Mouse (Mus musculus): Measurements from ENCODE around the gene Ube2z. TPM values are rescaled to one million over a fixed set of nuclear protein-coding genes. Genes with fewer than 3 reads are reported as not detected.

Ube2z gene
- polyA plus RNA-seq, 1 experiment from 2014 or later: 42.0 TPM

DNA sequence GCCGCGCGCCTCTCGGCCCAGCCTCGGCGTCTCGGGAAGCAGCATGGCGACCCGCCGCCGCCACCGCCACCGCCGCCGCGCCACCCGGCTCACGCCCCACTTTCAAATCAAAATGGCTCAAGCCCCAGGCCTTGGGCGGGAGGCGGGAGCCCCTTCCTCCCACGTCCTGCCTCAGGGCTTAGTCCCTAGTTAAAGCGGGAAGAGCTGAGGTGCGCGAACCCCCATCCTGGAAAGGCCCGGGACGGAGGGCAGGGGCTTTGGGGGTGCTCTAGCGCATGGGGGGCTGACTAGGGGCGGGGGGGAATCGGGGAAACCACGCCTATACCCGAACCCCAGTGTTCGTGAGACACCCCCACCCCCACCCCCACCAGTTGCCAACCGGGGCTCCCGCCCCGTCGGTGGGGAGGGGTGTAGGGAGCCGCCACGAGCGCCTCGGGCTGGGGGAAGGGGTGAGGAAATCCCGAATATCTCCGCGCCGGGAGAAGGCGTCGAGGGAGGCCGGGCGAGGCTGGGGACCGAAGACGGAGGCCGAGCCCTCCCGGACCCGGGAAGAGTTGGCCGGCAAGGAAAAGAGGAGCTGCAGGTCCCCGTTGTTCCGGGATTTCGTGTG, 60.3 kb downstream of the Ube2z start:
- Histone ChIP-seq H3K4me3 (replicated peaks) (peak overlapping the region; percentile 92), H3K4me1 (peaks cover 49% of the 10 kb centered on the region), H3K4me2 (peak overlapping the region; percentile 99), H3K9me3 (replicated peaks) (no peaks in the 10 kb centered on the region), H3K9ac (peak overlapping the region; percentile 97), H3K36me3 (0 out of 2 replicates have a peak, but pooled peaks cover 3% of the 10 kb centered on the region), H3K27me3 (no peaks in the 10 kb centered on the region), H3K27ac (peak overlapping the region; percentile 96)
- ATAC-seq (replicated peaks; ENCODE audit: low FRiP score): peak; percentile 48; the same call in 1 of the 2 replicates
- WGBS: under 1% methylated on average over 57 of the region's 57 CpGs

DNA sequence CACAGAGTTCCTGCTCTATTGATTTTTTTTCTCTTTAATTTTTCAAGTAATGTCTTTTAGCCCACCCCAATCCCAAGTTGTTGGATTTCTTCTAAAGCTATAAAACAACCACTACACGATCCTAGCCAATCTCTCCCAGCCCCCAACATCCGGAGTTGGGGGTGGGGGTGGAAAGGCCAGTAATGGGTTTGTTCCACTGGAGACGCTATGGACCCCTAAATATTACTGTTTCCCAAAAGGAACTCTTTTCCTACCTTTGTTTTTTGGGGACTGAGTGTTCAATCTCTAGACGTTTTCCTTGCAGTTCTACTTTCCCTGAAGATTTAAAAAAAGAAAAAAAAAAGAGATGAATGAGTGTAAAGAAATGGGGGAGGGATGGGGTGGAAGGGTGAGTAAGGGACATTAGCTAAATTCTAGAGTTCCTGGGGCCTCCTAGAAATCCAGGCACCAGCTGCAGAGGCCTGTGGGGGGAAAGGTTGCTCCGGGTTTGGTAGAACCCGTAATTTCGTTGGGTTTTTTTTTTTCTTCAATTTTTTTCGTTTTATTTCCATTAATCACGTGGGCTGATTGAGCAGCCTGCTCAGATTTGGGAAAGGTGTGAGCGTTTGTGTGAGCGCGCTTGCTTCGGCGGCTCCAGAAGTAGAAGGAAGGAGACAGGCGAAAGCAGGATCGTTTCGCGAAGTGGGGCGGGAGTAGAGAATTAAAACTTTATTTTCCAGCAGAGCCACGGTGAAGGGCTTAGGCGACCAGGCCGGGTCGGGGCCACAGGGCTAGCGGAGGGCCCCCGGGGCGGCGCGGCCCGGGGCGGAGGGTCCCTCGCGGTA, 61.0 kb downstream of the Ube2z start:
- 0 out of 2 replicates have a peak, but pooled peaks have one; percentile 22 for ATAC-seq (replicated peaks; ENCODE audit: low FRiP score)
- 1% methylated on average over 32 of the region's 32 CpGs for WGBS

DNA sequence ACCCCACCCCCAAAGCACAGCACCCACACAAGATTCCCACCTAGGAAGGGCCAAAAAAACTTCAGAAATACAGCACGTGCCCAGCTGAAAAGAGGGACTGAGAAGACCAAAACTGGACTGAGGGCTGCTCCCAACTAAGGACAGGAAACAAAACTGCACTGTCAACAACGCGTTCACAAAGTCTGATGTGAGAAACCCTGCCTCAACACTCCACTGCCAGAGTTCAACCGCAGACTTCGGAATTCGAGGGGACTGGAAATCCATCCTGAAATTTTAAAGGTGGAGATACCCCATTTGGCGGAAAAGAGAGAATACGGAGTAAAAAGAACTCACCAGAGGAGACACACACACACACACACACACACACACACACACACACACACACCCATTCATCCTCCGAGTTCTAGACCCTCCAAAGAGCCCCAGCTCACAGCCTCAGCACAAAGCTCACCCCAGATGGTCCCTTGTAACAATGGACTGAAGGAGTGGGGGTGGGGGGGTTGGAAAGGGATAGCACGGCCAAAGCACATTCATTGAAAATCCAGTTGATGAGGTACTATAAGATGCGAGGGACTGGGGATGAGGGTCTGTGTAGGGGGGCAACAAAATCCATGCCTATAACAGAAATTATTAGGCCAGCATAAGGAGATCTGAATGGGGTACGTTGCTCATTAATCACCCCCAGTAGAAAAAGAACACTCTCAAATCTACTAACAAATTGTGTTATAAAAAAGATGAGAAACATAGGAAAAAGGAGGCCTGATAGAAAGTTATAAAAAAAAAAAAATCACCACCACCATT, 61.9 kb downstream of the Ube2z start:
- Histone ChIP-seq H3K4me3 (replicated peaks) (peak overlapping the region; percentile 92), H3K4me2 (peak overlapping the region; percentile 99), H3K36me3 (peaks cover 14% of the 10 kb centered on the region; the same call in 1 of the 2 replicates), H3K4me1 (peaks cover 59% of the 10 kb centered on the region), H3K27me3 (no peaks in the 10 kb centered on the region), H3K27ac (peak overlapping the region; percentile 96), H3K9me3 (replicated peaks) (no peaks in the 10 kb centered on the region), H3K9ac (peak overlapping the region; percentile 97)
- 3% methylated on average over 12 of the region's 12 CpGs for WGBS
- ATAC-seq (replicated peaks; ENCODE audit: low FRiP score): no peak

More for the DNA sequence above, 61.0 kb downstream of the Ube2z start:
- Histone ChIP-seq H3K9ac (peak overlapping the region; percentile 97), H3K27me3 (no peaks in the 10 kb centered on the region), H3K9me3 (replicated peaks) (no peaks in the 10 kb centered on the region), H3K4me3 (replicated peaks) (peak overlapping the region; percentile 92), H3K4me1 (peaks cover 54% of the 10 kb centered on the region), H3K27ac (peak overlapping the region; percentile 96), H3K36me3 (peaks cover 9% of the 10 kb centered on the region; the same call in 1 of the 2 replicates), H3K4me2 (peak overlapping the region; percentile 99)

Other genes starting within 250 kb of the Ube2z start
- gene Phospho1, start 240.9 kb downstream of the Ube2z start, polyA plus RNA-seq (2015; fragmentation: Nextera tagmentation; extraction: Ambion mirVana): 2.0 TPM in 1 of 2 replicates, not detected in the other
- gene Gngt2, start 228.2 kb downstream of the Ube2z start, polyA plus RNA-seq (2015; fragmentation: Nextera tagmentation; extraction: Ambion mirVana): 22.8 and 23.7 TPM in 2 replicates
- gene Abi3, start 222.9 kb downstream of the Ube2z start, polyA plus RNA-seq (2015; fragmentation: Nextera tagmentation; extraction: Ambion mirVana): 10.1 and 11.4 TPM in 2 replicates
- 1.4 TPM in 2 replicates for gene B4galnt2, start 150.5 kb downstream of the Ube2z start, polyA plus RNA-seq (2015; fragmentation: Nextera tagmentation; extraction: Ambion mirVana)
- gene Igf2bp1, start 59.4 kb downstream of the Ube2z start, polyA plus RNA-seq (2015; fragmentation: Nextera tagmentation; extraction: Ambion mirVana): 53.8 and 57.9 TPM in 2 replicates
- gene Gip, start 40.8 kb downstream of the Ube2z start, polyA plus RNA-seq (2015; fragmentation: Nextera tagmentation; extraction: Ambion mirVana): not detected in 2 replicates
- gene Snf8, start 30.5 kb downstream of the Ube2z start, polyA plus RNA-seq (2015; fragmentation: Nextera tagmentation; extraction: Ambion mirVana): 98.3 and 99.0 TPM in 2 replicates
- 648 and 705 TPM in 2 replicates for gene Atp5g1, start 10.3 kb upstream of the Ube2z start, polyA plus RNA-seq (2015; fragmentation: Nextera tagmentation; extraction: Ambion mirVana)
- not detected in 2 replicates for gene Calcoco2, start 46.6 kb upstream of the Ube2z start, polyA plus RNA-seq (2015; fragmentation: Nextera tagmentation; extraction: Ambion mirVana)
- 0.05 TPM in 1 of 2 replicates, not detected in the other for gene Ttll6, start 68.4 kb upstream of the Ube2z start, polyA plus RNA-seq (2015; fragmentation: Nextera tagmentation; extraction: Ambion mirVana)
- 0.09 and 1.0 TPM in 2 replicates for gene Hoxb13, start 128.9 kb upstream of the Ube2z start, polyA plus RNA-seq (2015; fragmentation: Nextera tagmentation; extraction: Ambion mirVana)
- gene Hoxb9, start 206.1 kb upstream of the Ube2z start, polyA plus RNA-seq (2015; fragmentation: Nextera tagmentation; extraction: Ambion mirVana): 22.3 and 27.2 TPM in 2 replicates
- gene Hoxb8, start 216.5 kb upstream of the Ube2z start, polyA plus RNA-seq (2015; fragmentation: Nextera tagmentation; extraction: Ambion mirVana): 8.9 and 9.8 TPM in 2 replicates
- gene Hoxb7, start 221.2 kb upstream of the Ube2z start, polyA plus RNA-seq (2015; fragmentation: Nextera tagmentation; extraction: Ambion mirVana): 58.5 and 62.7 TPM in 2 replicates
- 47.1 and 49.1 TPM in 2 replicates for gene Hoxb6, start 227.1 kb upstream of the Ube2z start, polyA plus RNA-seq (2015; fragmentation: Nextera tagmentation; extraction: Ambion mirVana)
- gene Hoxb5, start 237.9 kb upstream of the Ube2z start, polyA plus RNA-seq (2015; fragmentation: Nextera tagmentation; extraction: Ambion mirVana): 18.8 and 20.2 TPM in 2 replicates